Mouse (Mus musculus) thymus, postnatal 25 days (tissue): ENCODE data around the gene Sec11a.
"Not testable (repeated sequence)": the region's sequence is repeated elsewhere in the genome, so short reads cannot be mapped to it uniquely, and the experiment has no call there.

Experiments
- DNase-seq: peaks from one replicate; pipeline ENCODE4 v3.0.0; 2022

Gene Sec11a

DNA sequence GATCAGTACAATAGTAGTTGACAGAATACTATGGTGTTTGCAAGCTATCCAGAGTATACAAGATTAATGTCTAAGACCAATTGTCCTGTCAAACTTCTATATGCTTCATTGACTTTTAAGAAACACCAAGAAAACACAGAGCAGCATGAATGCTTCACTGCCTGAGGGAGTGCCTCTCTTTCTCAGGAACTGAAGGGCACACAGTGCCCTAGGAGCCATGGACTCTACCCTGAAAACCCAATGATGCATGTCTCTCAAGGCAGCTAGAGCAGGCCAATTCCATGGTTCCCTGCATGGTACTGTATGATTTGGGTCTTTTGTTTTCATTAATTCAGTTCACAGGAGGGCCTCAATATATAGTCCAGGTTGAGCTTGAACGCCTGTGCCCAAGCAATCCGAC is 6.7 kb upstream of the Sec11a start:
- DNase-seq = no peak

DNA sequence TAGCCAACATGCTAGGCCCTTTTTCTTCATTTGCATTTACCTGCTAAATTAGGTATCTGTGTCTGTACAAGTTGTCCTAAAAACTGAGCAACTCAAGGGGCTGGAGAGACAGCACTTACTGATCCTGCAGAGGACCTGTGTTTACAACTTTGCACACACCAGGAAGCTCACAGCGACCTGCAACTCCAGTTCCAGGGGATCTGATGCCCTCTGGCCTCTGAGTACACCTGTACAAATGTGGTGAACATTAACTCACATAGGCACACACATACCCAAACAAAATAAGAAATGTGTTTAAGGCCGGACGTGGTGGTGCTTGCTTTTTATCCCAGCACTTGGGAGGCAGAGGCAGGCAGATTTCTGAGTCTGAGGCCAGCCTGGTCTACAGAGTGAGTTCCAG is 4.6 kb upstream of the Sec11a start:
- DNase-seq = no peak

DNA sequence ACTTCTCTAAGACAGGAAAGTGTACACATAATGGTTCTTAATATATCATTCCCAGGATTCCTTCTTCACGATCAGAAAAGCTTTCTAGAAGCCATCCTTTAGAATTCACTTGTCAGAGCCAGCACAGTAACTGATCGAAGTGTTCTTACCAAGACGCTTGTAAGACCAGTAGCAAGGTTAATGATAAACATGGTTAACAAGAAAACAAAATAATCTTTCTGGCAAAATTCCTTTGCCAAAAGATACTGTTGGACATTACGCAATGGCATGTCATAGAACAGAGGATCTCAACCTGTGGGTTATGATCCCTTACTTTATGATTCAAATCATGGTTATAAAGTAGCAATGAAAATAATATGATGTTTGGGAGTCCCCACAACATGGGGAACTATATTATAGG is 3.9 kb upstream of the Sec11a start:
- no peak for DNase-seq

DNA sequence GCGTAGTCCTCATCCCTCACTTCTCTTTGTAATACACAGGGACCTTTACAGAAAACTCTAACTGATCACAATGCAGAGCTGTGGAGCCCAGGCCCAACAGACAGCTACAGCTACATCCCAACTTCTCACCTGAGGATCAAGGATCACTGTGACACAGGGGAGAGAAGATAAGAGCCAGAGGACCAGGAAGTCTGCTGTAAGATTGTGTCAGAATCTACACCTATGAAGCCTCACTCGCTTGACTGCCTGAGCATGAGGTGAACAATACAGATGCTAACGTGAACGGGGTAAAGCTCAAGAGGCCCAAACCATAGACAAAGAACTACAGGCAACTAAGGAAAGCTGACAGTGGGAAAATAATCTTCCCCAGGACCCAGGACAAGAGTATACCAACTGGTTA is 7.8 kb downstream of the Sec11a start:
- DNase-seq = no peak

DNA sequence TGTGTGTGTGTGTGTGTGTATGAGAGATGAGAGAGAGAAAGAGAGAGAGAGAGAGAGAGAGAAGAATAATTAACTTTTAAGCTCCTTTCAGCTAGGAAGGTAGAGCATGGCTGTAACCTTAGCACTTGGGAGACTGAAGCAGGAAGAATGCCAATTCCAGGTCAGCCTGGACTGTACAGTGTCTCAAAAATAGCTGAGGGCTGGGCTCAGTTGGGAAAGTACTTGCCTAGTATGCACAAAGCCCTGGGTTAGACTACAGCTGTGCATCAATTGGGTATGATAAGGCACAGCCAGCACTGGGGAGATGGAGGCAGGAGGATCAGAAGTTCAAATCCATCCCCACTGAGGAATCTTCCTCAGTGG is 10.3 kb downstream of the Sec11a start:
- DNase-seq = not testable (repeated sequence)

DNA sequence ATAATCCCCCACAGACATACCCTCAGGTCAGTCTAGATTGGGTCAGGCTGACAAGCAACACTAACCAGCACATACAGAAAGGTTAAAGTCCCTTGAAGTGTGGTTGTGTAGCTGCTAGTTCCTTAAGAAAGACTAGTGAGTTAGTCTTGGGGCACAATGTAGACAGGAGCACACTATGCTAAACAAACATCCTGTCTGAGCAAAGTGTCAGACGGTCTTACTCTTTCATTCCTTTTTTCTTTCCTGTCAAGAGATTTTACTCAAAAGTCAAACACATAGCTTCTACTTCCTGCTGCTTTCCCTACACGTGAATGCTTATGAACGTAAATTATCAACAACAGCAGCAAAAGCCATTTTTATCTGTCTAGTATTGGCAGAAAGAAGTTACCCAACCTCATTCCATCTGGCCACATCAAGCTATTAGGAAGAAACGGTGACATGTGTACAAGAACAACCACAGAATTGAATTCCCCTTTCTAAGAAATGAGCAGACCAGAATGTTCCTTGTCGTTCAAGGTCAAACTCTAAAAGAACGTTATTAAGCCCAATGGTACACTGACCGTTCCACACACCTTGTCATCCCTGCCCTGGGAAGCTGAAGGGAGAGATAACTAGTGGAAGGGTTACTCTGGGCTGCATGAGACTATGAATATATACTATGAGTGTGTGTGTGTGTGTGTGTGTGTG is 10.8 kb downstream of the Sec11a start:
- DNase-seq = peak; percentile 17

DNA sequence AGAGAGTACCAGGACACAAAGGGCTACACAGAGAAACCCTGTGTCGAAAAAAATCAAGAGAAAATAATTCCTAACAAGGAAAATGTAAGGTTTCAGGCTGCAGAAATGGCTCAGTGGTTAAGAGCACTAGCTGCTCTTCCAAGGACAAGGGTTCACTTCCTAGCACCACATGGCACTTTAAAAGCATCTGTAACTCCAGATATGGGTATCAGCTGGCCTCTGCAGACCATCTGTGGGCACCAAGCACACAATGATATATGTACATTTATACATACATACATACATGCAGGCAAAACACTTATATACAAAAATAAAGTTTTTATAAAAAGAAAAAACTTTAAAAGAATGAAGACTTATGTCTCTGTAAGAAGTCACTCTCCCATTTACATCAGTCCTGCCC is 11.7 kb downstream of the Sec11a start:
- no peak for DNase-seq

DNA sequence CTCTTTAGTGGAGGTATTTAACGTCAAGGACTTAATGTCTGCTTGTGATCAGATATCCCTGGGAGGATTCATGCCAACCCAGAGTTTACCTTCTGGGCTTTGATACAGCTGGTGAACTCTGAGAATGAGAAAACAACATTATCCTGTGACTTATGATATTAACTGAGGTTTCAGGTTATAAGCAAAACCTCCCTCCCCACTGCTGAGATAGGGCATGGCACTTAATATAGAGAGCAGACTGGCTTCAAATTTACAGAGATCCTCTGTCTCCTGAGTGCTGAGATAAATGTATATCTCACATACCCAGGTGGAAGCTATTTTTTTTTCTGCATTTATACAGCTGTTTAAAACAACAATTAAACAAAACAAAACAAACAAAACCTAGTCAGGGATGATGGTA is 14.8 kb downstream of the Sec11a start:
- DNase-seq = no peak

DNA sequence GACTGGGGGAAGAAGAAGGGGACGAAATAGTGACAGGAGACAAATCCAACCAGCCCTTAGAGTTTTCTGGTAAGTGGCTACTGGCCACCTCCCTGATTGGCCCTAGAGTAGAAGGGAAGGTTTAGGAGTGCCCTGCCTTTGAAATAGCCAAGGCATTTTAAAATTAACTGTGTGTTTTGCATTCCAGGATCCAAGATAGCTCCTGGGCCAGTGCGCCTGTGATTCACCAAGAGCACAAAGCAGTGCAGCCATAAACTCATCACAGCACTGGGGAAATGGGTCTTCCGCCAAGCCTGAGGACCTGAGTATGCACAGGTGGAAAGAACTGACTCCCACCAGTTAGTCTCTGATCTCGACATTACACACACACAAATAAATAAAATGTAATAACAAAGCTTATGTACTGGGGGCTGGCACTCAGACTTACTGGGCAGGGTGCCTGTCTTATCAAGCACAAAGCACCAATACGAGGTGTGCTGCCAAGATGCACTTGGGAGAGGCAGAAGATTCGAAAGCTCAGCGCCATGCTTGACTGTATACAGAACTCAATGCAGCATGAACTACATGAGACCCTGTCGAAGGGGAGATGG is 15.9 kb downstream of the Sec11a start:
- no peak for DNase-seq

DNA sequence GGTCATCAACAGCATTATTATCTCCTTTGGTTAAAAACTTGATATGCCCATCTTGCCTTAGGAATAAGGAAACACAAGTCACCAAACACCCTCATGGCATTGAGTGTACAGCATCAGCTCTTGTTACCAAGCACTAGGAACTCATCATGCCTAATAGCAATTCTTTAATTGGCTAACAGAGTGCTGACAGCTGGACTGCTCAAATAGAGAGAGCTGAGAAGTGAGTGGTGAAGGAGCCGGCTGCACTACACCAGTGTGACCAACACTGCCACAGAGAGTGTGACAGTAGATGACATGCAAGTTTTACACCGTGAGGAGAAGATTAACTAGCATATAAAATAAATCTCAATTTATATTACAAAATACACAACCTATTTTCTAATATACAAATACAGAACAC is 24.4 kb downstream of the Sec11a start:
- DNase-seq = no peak

DNA sequence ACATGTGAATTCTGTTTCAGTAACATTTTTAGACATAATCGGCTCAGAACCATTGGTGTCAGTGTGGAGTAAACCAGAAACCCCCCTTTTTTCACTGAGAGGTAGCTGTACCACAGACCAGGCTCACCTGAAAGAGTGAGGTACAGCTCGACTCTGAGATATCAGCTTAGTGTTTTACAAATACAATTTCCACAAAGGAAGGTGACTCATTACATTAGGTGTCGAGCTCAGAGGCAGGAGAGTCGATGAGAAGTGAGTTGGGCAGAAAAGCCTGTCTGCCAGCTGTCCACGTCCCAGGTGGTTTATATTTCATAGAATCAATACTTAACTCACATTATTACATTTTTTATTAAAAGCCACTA is 28.0 kb downstream of the Sec11a start:
- no peak for DNase-seq

DNA sequence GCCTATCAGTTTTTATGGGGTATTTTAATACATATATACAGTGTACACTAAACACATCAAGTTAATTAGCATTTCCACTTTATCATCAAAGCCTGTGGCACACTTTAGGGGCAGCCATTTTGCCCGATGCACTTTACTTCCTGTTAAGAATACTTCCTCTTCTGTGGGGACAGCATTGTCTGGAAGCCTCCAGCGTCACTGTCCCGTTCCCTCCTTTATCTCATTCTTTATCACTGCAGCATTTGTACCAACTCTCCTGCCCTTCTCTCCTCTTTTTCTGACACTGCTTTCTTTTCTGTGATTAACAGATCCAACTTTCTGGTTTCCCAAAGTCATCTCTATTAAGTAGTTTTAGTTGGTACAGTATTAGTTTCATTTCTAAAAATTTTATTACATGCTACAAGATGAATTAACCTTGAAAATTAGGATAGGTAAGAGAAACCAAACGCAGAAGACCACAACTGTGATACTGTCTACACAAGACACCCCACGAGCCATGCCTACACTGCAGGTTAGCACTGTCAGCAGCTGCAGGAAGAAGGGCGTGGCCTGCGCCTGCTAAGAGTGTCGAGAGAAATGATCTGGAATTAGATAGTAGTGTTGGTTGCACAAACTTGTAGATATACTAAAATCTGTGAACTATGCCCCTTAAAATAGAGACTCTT is 28.5 kb downstream of the Sec11a start:
- peak; percentile 64 for DNase-seq

DNA sequence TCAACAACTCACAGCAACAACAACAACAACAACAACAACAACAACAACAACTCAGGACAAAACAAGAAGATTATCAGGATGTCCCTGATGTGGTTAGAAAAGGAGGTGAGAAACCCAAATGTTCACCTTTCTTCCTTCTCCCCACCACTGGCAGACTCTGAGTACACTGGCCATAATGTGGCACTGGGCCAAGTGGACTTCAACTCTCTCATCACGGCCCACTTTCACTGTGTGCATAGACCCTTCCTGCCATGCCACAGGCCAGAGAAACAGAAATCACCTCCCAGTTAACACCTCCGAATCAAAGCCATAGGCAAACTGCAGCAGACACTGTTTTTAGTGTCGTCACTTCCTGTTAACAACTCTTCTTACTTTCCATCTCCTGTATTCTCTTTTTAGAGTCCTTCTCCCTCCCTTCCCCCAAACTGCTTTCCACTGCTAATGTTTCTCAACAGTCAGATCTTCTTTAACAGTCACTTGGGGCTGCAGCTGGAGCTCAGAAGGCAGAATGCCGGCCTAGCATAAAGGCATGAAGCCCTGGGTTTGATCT is 29.6 kb downstream of the Sec11a start:
- DNase-seq = no peak

DNA sequence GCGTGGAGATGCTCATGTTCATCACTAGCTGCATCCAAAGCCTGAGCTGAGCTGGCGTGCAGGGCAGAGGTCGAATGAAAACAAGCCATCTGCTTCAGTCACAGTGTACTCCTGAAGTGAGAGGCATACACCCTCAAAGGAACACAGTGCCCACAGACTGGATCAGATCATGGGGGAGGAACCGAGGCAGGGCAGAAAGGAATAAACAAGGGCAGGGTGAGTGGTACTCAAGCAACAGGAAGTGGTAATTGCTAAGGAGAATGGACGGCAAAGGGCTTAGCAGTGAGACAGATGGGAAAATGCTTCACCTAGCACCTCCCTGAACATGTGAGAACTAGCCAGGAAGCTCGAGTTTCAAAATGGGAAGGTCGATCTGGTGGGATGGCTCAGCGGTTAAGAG is 35.1 kb downstream of the Sec11a start:
- DNase-seq = no peak

DNA sequence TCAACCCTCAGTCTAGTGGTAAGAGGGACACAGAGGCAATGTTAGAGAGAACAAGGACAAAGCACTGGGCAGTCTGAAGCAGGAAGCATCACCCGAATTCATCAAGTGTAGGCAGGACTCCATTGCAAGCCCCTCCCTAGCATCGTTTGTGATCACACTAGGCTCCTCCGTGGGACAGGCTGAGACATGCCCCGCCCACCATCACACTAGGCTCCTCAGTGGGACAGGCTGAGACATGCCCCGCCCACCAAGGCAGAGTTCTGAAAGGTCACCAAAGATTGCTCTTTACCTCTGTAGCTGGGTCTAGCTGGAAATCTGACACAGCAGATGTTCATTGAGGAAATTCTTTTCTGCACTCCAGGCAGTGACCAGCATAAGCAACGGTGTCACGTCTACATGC is 36.5 kb downstream of the Sec11a start:
- no peak for DNase-seq

DNA sequence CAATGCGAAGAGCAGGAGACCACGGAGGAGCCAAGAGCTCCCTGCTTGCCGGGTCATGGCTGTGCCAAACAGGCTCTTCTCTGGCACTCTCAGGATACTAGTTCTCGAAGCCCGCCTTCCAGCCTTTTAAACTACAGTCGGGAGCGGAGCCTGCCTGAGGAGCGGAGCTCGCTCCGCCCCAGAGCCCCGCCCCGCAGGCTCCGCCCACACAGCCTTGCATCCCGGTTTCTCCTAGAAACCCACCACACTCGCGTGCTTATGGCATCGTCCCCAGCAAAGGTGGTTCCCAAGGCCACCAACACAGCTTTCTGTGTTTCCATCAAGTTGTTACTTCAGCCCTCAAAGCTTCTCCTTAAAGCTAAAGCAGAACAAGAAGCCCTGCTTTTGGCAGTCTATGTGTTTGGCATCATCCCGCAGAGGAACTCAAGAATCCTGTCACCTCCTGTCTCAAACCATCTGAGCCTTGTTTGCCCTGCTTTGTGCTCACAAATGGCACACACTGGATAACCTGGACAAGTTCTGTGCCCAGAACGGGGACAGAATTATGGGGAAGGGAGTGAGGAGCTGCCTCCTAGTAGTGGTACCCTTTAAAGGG is 42.6 kb downstream of the Sec11a start, which contains the start of gene Nmb:
TSS of gene Nmb (minus strand) at position 156 of the 595 bp plus-strand sequence.
- peak; percentile 62 for DNase-seq

DNA sequence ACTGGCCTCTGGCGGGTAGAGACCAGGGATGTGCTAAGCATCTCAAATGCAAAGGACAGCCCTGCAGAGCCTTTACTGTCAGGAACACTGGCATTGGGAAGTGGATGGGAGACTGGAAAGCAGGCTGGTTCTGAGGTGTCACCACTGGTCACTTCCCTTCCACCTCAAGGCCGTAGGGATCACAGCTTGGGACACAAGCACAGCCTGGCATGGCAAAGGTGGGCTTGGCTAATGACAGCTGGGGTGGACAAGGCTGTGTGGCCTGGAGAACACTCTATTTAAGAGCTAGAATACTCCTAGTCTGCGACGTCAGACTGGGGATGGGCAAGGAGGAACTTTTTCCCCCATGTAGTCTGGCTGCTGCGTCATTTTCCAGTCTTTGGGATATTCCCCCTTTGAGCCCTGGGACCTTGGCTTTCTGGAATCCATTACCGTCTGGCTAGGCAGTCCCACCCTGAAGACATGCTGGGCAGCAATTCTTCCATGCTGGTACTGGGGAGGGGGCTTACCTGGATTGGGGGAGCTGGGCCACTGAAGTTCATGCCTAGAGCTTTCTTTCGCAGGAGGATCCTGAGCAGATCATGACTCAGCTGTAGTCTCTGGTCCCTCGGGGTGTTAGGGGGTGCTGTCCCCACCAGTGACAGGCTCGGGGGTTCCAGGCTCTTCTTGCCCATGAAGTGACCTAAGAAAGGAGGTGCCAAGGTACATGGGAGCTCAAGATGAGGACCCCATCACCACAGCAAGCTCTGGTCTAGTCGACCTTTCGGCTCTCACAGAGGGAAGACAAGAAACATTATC is 43.8 kb downstream of the Sec11a start:
- DNase-seq = no peak

DNA sequence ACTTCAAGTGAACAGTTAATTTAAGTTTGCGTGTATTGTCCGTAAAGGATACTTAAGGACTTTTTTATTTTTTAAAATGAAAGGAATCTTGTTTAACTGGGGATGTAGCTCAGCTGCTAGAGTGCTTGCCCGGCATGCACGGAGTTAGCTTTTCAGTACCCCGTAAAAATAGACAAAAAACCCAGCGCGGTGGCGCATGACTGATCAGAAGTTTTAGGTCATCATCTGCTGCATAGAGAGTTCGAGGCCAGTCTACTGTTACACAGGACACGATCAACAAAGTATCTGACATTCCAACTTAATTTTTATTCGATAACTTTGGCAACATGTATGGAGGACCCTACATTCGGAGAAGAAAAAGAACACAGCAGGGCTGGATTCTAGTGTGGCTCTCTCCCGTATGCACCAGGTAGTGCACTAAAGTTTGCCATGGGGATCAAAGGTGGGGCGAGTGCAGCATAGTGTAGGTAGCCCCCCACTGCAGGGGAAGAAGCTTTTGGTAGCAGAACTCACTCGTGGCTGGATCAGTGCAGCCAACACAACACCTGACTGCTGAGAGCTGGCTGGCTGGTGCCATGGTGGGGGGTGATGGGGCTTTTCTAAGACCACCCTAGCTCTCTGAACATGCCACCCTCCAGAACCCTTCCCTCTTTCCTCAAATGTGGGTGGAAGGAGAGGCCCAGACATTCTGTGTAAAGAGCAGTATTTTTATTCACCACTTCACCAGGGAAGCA is 45.9 kb downstream of the Sec11a start:
- peak; percentile 29 for DNase-seq

DNA sequence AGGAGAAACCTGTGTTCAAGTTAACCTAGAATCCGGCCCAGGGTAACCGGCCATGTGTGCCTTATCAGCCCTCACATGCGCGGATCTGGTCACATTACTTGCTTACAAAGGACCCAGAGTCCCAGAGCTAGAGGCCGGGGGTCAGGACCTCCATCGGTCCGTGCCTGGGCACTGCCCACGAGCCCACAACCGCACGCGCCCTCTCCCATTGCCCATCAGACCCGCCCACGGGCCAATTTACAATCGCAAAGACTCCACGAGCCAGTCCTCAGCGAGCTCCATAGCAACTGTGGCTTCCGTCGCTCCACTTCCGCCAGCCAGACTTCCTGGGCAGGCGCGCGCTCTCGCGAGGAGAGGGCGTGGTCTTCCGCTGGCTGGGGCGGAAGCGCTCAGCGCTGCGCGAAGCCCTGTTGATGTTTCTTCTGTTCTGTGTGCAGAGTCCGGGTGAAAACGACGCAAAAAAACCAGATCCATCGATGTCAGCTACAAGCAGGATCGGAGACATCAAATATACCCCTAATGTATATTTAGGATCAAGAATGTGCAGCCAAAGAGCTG is 46.6 kb downstream of the Sec11a start, which contains the start of gene Wdr73:
TSS of gene Wdr73 (minus strand) at position 326 of the 558 bp plus-strand sequence.
- DNase-seq = peak; percentile 91

DNA sequence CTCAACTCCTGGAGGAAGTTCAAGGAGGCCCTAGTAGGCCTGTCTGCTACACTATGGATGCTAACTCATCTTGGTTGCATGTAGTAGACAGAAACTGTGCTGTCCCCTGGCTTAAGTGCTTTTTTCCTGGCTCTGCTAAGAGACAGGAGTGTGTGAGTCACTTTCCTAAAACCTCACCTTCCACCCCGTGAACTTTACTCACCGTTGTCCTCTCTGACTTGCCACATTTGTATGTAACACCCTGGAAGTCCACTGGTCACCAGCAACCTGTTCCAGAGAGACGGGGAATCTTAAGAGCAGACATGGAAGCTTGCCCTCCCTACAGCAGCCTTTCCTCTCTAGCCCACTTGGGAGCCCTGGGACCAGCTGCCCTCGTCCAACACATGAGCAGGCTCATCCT is 49.9 kb downstream of the Sec11a start:
- DNase-seq = no peak

DNA sequence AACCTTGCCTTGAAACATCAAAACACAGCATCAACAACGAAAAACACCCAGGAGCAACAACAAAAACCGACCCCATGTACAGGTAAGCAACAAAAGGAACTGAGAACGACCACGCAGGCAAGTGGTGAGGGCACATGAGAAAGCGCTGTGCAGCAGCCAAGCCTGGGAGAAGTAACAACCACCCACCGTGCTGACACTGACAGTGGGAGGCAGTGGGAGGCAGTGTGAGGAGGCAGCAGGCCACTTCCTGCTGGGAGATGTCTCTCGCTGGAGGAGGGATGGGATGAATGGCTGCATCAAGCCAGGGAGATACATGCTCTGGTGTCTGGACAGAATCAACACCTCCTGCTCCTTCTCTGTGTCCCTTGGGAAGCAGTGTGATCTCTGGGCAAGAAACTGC is 50.4 kb downstream of the Sec11a start:
- DNase-seq = no peak
